Mouse (Mus musculus) kidney, embryonic 16.5 days (tissue): ENCODE data around the gene Smim5. TPM values are rescaled to one million over a fixed set of nuclear protein-coding genes. Genes with fewer than 3 reads are reported as not detected.

Experiments
- ATAC-seq: fragments of 200-750 bp; cut with Nextera tagmentation; 2 replicates; pipeline ENCODE4 v1.8.0; 2017; ENCODE audit warnings: moderate TSS enrichment; ENCODE audit not compliant: low FRiP score, low TSS enrichment
- H3K27ac ChIP-seq: fragments of 300-500 bp; sonication (generic); 2 replicates; pipeline ENCODE4 v1.5.1; 2014; ENCODE audit warnings: low read length
- H3K27me3 ChIP-seq: fragments of 300-500 bp; sonication (generic); 2 replicates; pipeline ENCODE4 v1.6.1; 2014; ENCODE audit warnings: low read length, control low read depth, mixed read lengths; ENCODE audit not compliant: insufficient read depth
- H3K36me3 ChIP-seq: fragments of 300-500 bp; sonication (generic); 2 replicates; pipeline ENCODE4 v1.6.1; 2014; ENCODE audit warnings: low read length, control low read depth, mixed read lengths; ENCODE audit not compliant: insufficient read depth
- H3K4me1 ChIP-seq: fragments of 300-500 bp; sonication (generic); 2 replicates; pipeline ENCODE4 v1.6.1; 2014; ENCODE audit warnings: low read length, control low read depth, mixed read lengths; ENCODE audit not compliant: insufficient read depth
- H3K4me2 ChIP-seq: fragments of 300-500 bp; sonication (generic); replicated peaks from 2 replicates; pipeline ENCODE4 v1.6.1; 2014; ENCODE audit warnings: low read depth, low read length
- H3K4me3 ChIP-seq: fragments of 300-500 bp; sonication (generic); 2 replicates; pipeline ENCODE4 v1.5.1; 2014; ENCODE audit warnings: mild to moderate bottlenecking, low read length
- H3K9ac ChIP-seq: fragments of 300-500 bp; sonication (generic); replicated peaks from 2 replicates; pipeline ENCODE4 v1.6.1; 2014; ENCODE audit warnings: low read length
- H3K9me3 ChIP-seq: fragments of 300-500 bp; sonication (generic); 2 replicates; pipeline ENCODE4 v1.6.1; 2016; ENCODE audit warnings: low read length, control low read depth
- WGBS: fragments of 180-500 bp; shearing (Covaris S2); extraction: QIAGEN DNeasy Blood & Tissue Kit; methylation state at CpG from one replicate; pipeline ENCODE4 v1.1.7; 2014; 5-methylcytosine and 5-hydroxymethylcytosine counted together
- polyA plus RNA-seq: library from polyadenylated mRNA; unstranded; fragments of >200 nt; fragmentation: Nextera tagmentation; extraction: Ambion mirVana; gene quantifications from 2 replicates; pipeline ENCODE4 v1.2.1, GENCODE M21; 2015

The Smim5 gene
- polyA plus RNA-seq, 1 experiment from 2014 or later, result 5.0 TPM

GRCm38 (mm10) chr11:115939690-115940329 is 40.0 kb downstream of the Smim5 start:
- H3K27ac ChIP-seq, result no peak overlapping the region
- H3K9me3 ChIP-seq, result no peaks in the 10 kb centered on the region
- WGBS, result 34% methylated on average over 6 of the region's 6 CpGs
- H3K36me3 ChIP-seq, result peaks cover 31% of the 10 kb centered on the region
- H3K4me1 ChIP-seq, result no peaks in the 10 kb centered on the region
- no peak overlapping the region for H3K4me2 ChIP-seq
- no peak overlapping the region for H3K4me3 ChIP-seq
- H3K9ac ChIP-seq, result no peak overlapping the region
- 0 out of 2 replicates have a peak, but pooled peaks have one; percentile 12 for ATAC-seq
- H3K27me3 ChIP-seq, result no peaks in the 10 kb centered on the region

GRCm38 (mm10) chr11:115941980-115942379 is 42.2 kb downstream of the Smim5 start:
- ATAC-seq, result no peak
- Histone ChIP-seq H3K36me3 (peaks cover 37% of the 10 kb centered on the region), H3K9me3 (no peaks in the 10 kb centered on the region), H3K4me2 (no peak overlapping the region), H3K9ac (no peak overlapping the region), H3K4me3 (no peak overlapping the region), H3K27me3 (no peaks in the 10 kb centered on the region), H3K27ac (no peak overlapping the region), H3K4me1 (no peaks in the 10 kb centered on the region)
- 86% methylated on average over 7 of the region's 7 CpGs for WGBS

GRCm38 (mm10) chr11:115945247-115945646 is 45.5 kb downstream of the Smim5 start:
- Histone ChIP-seq H3K4me2 (no peak overlapping the region), H3K4me3 (no peak overlapping the region), H3K36me3 (peaks cover 28% of the 10 kb centered on the region), H3K27me3 (no peaks in the 10 kb centered on the region), H3K4me1 (no peaks in the 10 kb centered on the region), H3K27ac (no peak overlapping the region), H3K9me3 (no peaks in the 10 kb centered on the region), H3K9ac (no peak overlapping the region)
- WGBS, result 93% methylated on average over 8 of the region's 8 CpGs
- ATAC-seq, result no peak

GRCm38 (mm10) chr11:115946221-115946828 is 46.6 kb downstream of the Smim5 start:
- Histone ChIP-seq H3K4me2 (no peak overlapping the region), H3K27ac (peak overlapping the region; percentile 37; the same call in 1 of the 2 replicates), H3K4me3 (no peak overlapping the region), H3K9me3 (no peaks in the 10 kb centered on the region), H3K9ac (no peak overlapping the region), H3K27me3 (no peaks in the 10 kb centered on the region), H3K36me3 (peaks cover 34% of the 10 kb centered on the region), H3K4me1 (no peaks in the 10 kb centered on the region)
- WGBS, result 79% methylated on average over 9 of the region's 9 CpGs
- no peak for ATAC-seq

DNA sequence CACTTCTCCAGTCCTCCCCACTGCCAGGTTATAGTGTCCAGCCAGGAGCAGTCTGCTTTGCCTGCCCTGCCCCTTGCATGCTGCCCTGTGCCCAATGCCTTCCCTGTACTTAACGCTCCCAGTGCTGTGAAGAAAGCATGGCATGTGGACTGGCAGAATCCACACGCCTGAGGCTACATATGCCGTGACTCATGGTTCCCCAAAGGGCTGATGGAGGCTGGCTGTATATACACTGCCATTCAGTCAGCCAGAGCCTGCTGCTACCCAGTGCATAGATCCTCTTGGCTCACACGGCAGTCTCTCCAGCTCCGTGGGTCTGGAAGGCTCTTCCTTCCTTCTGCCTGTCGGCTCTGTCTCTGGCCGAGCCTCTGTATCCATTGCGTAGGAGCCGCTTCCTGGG is 48.5 kb downstream of the Smim5 start:
- ATAC-seq, result no peak
- Histone ChIP-seq H3K27ac (no peak overlapping the region), H3K27me3 (no peaks in the 10 kb centered on the region), H3K4me2 (no peak overlapping the region), H3K4me3 (no peak overlapping the region), H3K36me3 (peaks cover 43% of the 10 kb centered on the region), H3K4me1 (no peaks in the 10 kb centered on the region), H3K9ac (no peak overlapping the region), H3K9me3 (no peaks in the 10 kb centered on the region)
- 91% methylated on average over 9 of the region's 9 CpGs for WGBS

GRCm38 (mm10) chr11:115950719-115951118 is 51.0 kb downstream of the Smim5 start:
- Histone ChIP-seq H3K27me3 (no peaks in the 10 kb centered on the region), H3K4me2 (no peak overlapping the region), H3K4me1 (no peaks in the 10 kb centered on the region), H3K4me3 (no peak overlapping the region), H3K9ac (no peak overlapping the region), H3K9me3 (no peaks in the 10 kb centered on the region), H3K36me3 (peaks cover 49% of the 10 kb centered on the region), H3K27ac (no peak overlapping the region)
- ATAC-seq, result no peak
- 81% methylated on average over 2 of the region's 2 CpGs for WGBS

- Histone ChIP-seq H3K9ac (no peak overlapping the region), H3K4me3 (no peak overlapping the region), H3K27ac (no peak overlapping the region), H3K4me2 (no peak overlapping the region), H3K9me3 (no peaks in the 10 kb centered on the region), H3K4me1 (no peaks in the 10 kb centered on the region), H3K36me3 (peaks cover 52% of the 10 kb centered on the region), H3K27me3 (no peaks in the 10 kb centered on the region)
- 83% methylated on average over 5 of the region's 5 CpGs for WGBS
- ATAC-seq, result no peak
These were observed 54.9 kb downstream of the Smim5 start for GRCm38 (mm10) chr11:115954712-115955111.

GRCm38 (mm10) chr11:115955195-115955858 is 55.6 kb downstream of the Smim5 start:
- WGBS, result 66% methylated on average over 10 of the region's 10 CpGs
- no peak overlapping the region for H3K27ac ChIP-seq
- peaks cover 58% of the 10 kb centered on the region for H3K36me3 ChIP-seq
- H3K4me2 ChIP-seq, result no peak overlapping the region
- no peaks in the 10 kb centered on the region for H3K9me3 ChIP-seq
- no peak overlapping the region for H3K9ac ChIP-seq
- no peaks in the 10 kb centered on the region for H3K27me3 ChIP-seq
- 0 out of 2 replicates have a peak, but pooled peaks have one; percentile 12 for ATAC-seq
- H3K4me3 ChIP-seq, result no peak overlapping the region
- no peaks in the 10 kb centered on the region for H3K4me1 ChIP-seq
